Mouse (Mus musculus): ENCODE measurements around the gene Adipor1.

- no peak for TF ChIP-seq CTCF (IDR thresholded peaks at IDR 0.05; ENCODE audit: low read depth, low read length)
- no peak for TF ChIP-seq POLR2A (IDR thresholded peaks at IDR 0.05; ENCODE audit: borderline replicate concordance, low read depth, low read length)
These were observed 46.3 kb upstream of the Adipor1 start for GRCm38 (mm10) chr1:134368777-134369337.
